Mouse (Mus musculus): ENCODE data around the gene Gm364. TPM values are rescaled to one million over a fixed set of nuclear protein-coding genes. Genes with fewer than 3 reads are reported as not detected.

Gm364 gene
- not detected in 2 replicates for polyA plus RNA-seq (2014; fragmentation: Nextera tagmentation; extraction: Ambion mirVana)

DNA sequence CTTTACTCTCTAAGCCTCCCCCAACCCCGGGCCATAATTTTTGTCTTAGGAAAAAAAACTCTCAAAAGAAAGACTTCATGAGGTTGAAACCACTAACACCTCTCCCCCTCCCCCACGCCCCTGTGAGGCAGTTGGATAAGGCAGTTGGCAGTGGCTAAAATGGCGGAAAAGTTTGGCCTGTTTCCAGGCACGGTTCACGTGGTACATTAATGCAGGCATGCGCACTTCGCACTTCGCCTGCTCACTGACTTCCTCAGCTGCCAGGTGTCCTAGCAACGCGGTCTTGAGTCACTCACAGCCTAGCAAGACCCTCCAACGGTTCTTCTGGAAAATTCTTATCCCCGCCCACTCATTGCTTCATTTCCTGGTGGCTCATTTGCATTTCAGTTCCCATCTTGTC, at the start of gene Gm364:
TSS of gene Gm364 (plus strand) at position 386 of the 400 bp plus-strand sequence.
- no peaks in the 10 kb centered on the region for H3K9me3 ChIP-seq (ENCODE audit: control insufficient read depth, low read length)
- H3K36me3 ChIP-seq (ENCODE audit: control insufficient read depth, insufficient read depth, low read length): no peaks in the 10 kb centered on the region
- 80% methylated on average over 12 of the region's 12 CpGs for WGBS
- no peak within 1 kb of the TSS for H3K9ac ChIP-seq (ENCODE audit: low read length)
- H3K4me2 ChIP-seq (ENCODE audit: low read length): no peak within 1 kb of the TSS
- H3K4me1 ChIP-seq (ENCODE audit: control insufficient read depth in 2 of 2, insufficient read depth in 2 of 2, low read length in 2 of 2): no peaks in the 10 kb centered on the region
- no peaks in the 10 kb centered on the region for H3K27me3 ChIP-seq (ENCODE audit: control insufficient read depth, insufficient read depth, low read length)
- no peak within 1 kb of the TSS for H3K27ac ChIP-seq (replicated peaks in 1 of 2; ENCODE audit: control insufficient read depth in 1 of 2, insufficient read depth in 1 of 2, low read depth in 2 of 2, low read length in 2 of 2)
- H3K4me3 ChIP-seq (ENCODE audit: control insufficient read depth in 1 of 2, insufficient read depth in 1 of 2, low read depth in 1 of 2, low read length in 2 of 2): no peak within 1 kb of the TSS
- ATAC-seq (ENCODE audit: insufficient number of reproducible peaks, insufficient read depth, low FRiP score, low read depth): no peak

DNA sequence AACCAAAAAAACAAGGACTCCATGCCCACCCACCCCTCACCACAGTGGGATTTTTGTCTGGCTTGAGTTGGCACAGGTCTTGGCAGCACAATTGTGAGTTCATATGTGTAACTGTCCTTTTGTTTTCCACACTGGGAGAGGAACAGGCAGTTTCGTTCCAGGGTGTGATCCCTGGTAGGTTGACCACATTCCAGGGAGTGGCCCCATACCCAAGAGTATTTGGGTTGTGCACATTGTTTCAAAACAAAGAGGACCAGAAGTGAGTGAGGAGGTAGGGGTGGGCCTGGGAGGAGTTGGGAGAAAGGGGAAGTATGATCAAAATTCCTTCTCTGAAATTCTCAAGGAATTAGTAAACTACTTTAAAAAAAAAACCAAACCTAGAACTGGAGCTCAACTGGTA, 49.6 kb upstream of the Gm364 start:
- Histone ChIP-seq H3K36me3 (ENCODE audit: control insufficient read depth, insufficient read depth, low read length) (no peaks in the 10 kb centered on the region), H3K4me3 (ENCODE audit: control insufficient read depth in 1 of 2, insufficient read depth in 1 of 2, low read depth in 1 of 2, low read length in 2 of 2) (no peak overlapping the region), H3K27ac (replicated peaks in 1 of 2; ENCODE audit: control insufficient read depth in 1 of 2, insufficient read depth in 1 of 2, low read depth in 2 of 2, low read length in 2 of 2) (no peak overlapping the region), H3K4me2 (ENCODE audit: low read length) (no peak overlapping the region), H3K27me3 (ENCODE audit: control insufficient read depth, insufficient read depth, low read length) (no peaks in the 10 kb centered on the region), H3K9me3 (ENCODE audit: control insufficient read depth, low read length) (no peaks in the 10 kb centered on the region), H3K9ac (ENCODE audit: low read length) (no peak overlapping the region), H3K4me1 (ENCODE audit: control insufficient read depth in 2 of 2, insufficient read depth in 2 of 2, low read length in 2 of 2) (no peaks in the 10 kb centered on the region)
- WGBS: 59% methylated on average over 1 of the region's 1 CpGs
- no peak for ATAC-seq (ENCODE audit: insufficient number of reproducible peaks, insufficient read depth, low FRiP score, low read depth)

- ATAC-seq (ENCODE audit: insufficient number of reproducible peaks, insufficient read depth, low FRiP score, low read depth): no peak
- Histone ChIP-seq H3K4me2 (ENCODE audit: low read length) (no peak overlapping the region), H3K9ac (ENCODE audit: low read length) (no peak overlapping the region), H3K9me3 (ENCODE audit: control insufficient read depth, low read length) (no peaks in the 10 kb centered on the region), H3K27ac (replicated peaks in 1 of 2; ENCODE audit: control insufficient read depth in 1 of 2, insufficient read depth in 1 of 2, low read depth in 2 of 2, low read length in 2 of 2) (no peak overlapping the region), H3K36me3 (ENCODE audit: control insufficient read depth, insufficient read depth, low read length) (no peaks in the 10 kb centered on the region), H3K4me3 (ENCODE audit: control insufficient read depth in 1 of 2, insufficient read depth in 1 of 2, low read depth in 1 of 2, low read length in 2 of 2) (no peak overlapping the region), H3K4me1 (ENCODE audit: control insufficient read depth in 2 of 2, insufficient read depth in 2 of 2, low read length in 2 of 2) (no peaks in the 10 kb centered on the region), H3K27me3 (ENCODE audit: control insufficient read depth, insufficient read depth, low read length) (no peaks in the 10 kb centered on the region)
- 59% methylated on average over 2 of the region's 2 CpGs for WGBS
These were observed 43.9 kb upstream of the Gm364 start for GRCm38 (mm10) chrX:57364891-57365569.

DNA sequence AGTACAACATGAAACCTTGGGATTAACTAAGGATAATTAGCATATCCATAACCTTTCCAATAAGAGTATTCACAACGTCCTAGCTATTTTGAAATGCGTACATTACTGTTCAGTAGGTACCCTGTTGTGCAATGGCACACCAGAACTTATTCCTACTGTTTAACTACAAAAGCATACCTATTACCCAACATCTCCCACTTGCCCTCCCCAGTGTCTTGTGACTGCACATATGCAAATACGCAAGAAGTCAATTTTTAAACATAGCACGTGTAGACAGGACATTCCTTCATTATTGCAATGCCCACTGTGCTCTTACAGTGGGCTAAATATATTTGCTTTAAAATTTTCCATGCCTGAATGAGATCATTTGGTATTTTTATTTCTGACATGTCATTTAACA, 36.0 kb upstream of the Gm364 start:
- no peaks in the 10 kb centered on the region for H3K9me3 ChIP-seq (ENCODE audit: control insufficient read depth, low read length)
- 74% methylated on average over 4 of the region's 4 CpGs for WGBS

DNA sequence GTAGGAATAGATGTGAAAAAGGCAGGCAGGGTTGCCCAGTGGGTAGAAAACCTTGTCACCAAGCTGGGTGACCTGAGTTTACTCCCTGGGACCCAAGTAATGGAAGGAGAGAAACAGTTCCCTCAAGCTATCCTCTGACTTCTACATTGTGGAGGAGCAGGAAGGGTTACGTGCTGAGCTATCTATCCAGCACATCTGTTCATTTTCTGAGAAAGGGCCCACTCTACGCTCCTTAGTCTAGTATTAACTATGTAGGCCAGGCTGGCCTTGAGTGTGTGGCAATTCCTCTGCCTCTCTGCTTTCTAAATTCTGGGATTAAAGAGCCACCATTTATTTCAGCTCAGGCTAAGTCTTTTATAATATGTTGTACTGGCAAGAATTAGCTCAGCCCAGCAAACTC, 35.4 kb upstream of the Gm364 start:
- no peak overlapping the region for H3K4me3 ChIP-seq (ENCODE audit: control insufficient read depth in 1 of 2, insufficient read depth in 1 of 2, low read depth in 1 of 2, low read length in 2 of 2)
- no peak overlapping the region for H3K4me2 ChIP-seq (ENCODE audit: low read length)
- no peaks in the 10 kb centered on the region for H3K4me1 ChIP-seq (ENCODE audit: control insufficient read depth in 2 of 2, insufficient read depth in 2 of 2, low read length in 2 of 2)
- ATAC-seq (ENCODE audit: insufficient number of reproducible peaks, insufficient read depth, low FRiP score, low read depth): no peak
- H3K27ac ChIP-seq (replicated peaks in 1 of 2; ENCODE audit: control insufficient read depth in 1 of 2, insufficient read depth in 1 of 2, low read depth in 2 of 2, low read length in 2 of 2): no peak overlapping the region
- no peaks in the 10 kb centered on the region for H3K27me3 ChIP-seq (ENCODE audit: control insufficient read depth, insufficient read depth, low read length)
- WGBS: 82% methylated on average over 2 of the region's 2 CpGs
- H3K9me3 ChIP-seq (ENCODE audit: control insufficient read depth, low read length): no peaks in the 10 kb centered on the region
- H3K9ac ChIP-seq (ENCODE audit: low read length): no peak overlapping the region
- peaks cover 25% of the 10 kb centered on the region for H3K36me3 ChIP-seq (ENCODE audit: control insufficient read depth, insufficient read depth, low read length)

More for the DNA sequence above, 36.0 kb upstream of the Gm364 start:
- H3K9ac ChIP-seq (ENCODE audit: low read length): no peak overlapping the region
- no peaks in the 10 kb centered on the region for H3K27me3 ChIP-seq (ENCODE audit: control insufficient read depth, insufficient read depth, low read length)
- ATAC-seq (ENCODE audit: insufficient number of reproducible peaks, insufficient read depth, low FRiP score, low read depth): no peak
- peaks cover 20% of the 10 kb centered on the region for H3K36me3 ChIP-seq (ENCODE audit: control insufficient read depth, insufficient read depth, low read length)
- no peak overlapping the region for H3K4me3 ChIP-seq (ENCODE audit: control insufficient read depth in 1 of 2, insufficient read depth in 1 of 2, low read depth in 1 of 2, low read length in 2 of 2)
- no peak overlapping the region for H3K4me2 ChIP-seq (ENCODE audit: low read length)
- H3K4me1 ChIP-seq (ENCODE audit: control insufficient read depth in 2 of 2, insufficient read depth in 2 of 2, low read length in 2 of 2): no peaks in the 10 kb centered on the region
- H3K27ac ChIP-seq (replicated peaks in 1 of 2; ENCODE audit: control insufficient read depth in 1 of 2, insufficient read depth in 1 of 2, low read depth in 2 of 2, low read length in 2 of 2): no peak overlapping the region

GRCm38 (mm10) chrX:57374029-57374428, 34.9 kb upstream of the Gm364 start:
- no peak overlapping the region for H3K27ac ChIP-seq (replicated peaks in 1 of 2; ENCODE audit: control insufficient read depth in 1 of 2, insufficient read depth in 1 of 2, low read depth in 2 of 2, low read length in 2 of 2)
- H3K36me3 ChIP-seq (ENCODE audit: control insufficient read depth, insufficient read depth, low read length): peaks cover 30% of the 10 kb centered on the region
- H3K27me3 ChIP-seq (ENCODE audit: control insufficient read depth, insufficient read depth, low read length): no peaks in the 10 kb centered on the region
- H3K9me3 ChIP-seq (ENCODE audit: control insufficient read depth, low read length): no peaks in the 10 kb centered on the region
- H3K4me3 ChIP-seq (ENCODE audit: control insufficient read depth in 1 of 2, insufficient read depth in 1 of 2, low read depth in 1 of 2, low read length in 2 of 2): no peak overlapping the region
- 83% methylated on average over 2 of the region's 2 CpGs for WGBS
- no peak for ATAC-seq (ENCODE audit: insufficient number of reproducible peaks, insufficient read depth, low FRiP score, low read depth)
- H3K4me2 ChIP-seq (ENCODE audit: low read length): no peak overlapping the region
- no peak overlapping the region for H3K9ac ChIP-seq (ENCODE audit: low read length)
- no peaks in the 10 kb centered on the region for H3K4me1 ChIP-seq (ENCODE audit: control insufficient read depth in 2 of 2, insufficient read depth in 2 of 2, low read length in 2 of 2)

DNA sequence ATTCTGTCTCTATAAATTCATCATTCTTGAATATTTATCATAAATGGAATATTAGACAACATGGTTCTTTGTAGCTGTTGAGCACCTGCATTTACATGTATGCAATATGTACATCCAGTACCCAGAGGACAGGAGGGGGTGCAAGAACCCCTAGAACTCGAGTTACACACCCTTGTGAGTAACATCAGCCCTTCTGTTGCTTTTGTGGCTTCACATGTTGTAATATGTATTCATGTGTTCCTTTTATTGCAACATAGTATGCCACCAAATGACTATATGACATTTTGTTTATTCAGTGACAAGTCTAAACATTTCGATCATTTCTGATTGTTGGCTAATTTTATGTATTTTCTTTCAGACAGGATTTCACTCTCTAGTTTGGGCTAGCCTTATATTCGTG, 31.9 kb upstream of the Gm364 start:
- H3K27me3 ChIP-seq (ENCODE audit: control insufficient read depth, insufficient read depth, low read length): no peaks in the 10 kb centered on the region
- H3K9ac ChIP-seq (ENCODE audit: low read length): no peak overlapping the region
- no peak overlapping the region for H3K4me2 ChIP-seq (ENCODE audit: low read length)
- no peak overlapping the region for H3K27ac ChIP-seq (replicated peaks in 1 of 2; ENCODE audit: control insufficient read depth in 1 of 2, insufficient read depth in 1 of 2, low read depth in 2 of 2, low read length in 2 of 2)
- 73% methylated on average over 3 of the region's 3 CpGs for WGBS
- no peaks in the 10 kb centered on the region for H3K9me3 ChIP-seq (ENCODE audit: control insufficient read depth, low read length)
- H3K4me1 ChIP-seq (ENCODE audit: control insufficient read depth in 2 of 2, insufficient read depth in 2 of 2, low read length in 2 of 2): no peaks in the 10 kb centered on the region
- peaks cover 58% of the 10 kb centered on the region for H3K36me3 ChIP-seq (ENCODE audit: control insufficient read depth, insufficient read depth, low read length)
- no peak for ATAC-seq (ENCODE audit: insufficient number of reproducible peaks, insufficient read depth, low FRiP score, low read depth)
- H3K4me3 ChIP-seq (ENCODE audit: control insufficient read depth in 1 of 2, insufficient read depth in 1 of 2, low read depth in 1 of 2, low read length in 2 of 2): no peak overlapping the region

DNA sequence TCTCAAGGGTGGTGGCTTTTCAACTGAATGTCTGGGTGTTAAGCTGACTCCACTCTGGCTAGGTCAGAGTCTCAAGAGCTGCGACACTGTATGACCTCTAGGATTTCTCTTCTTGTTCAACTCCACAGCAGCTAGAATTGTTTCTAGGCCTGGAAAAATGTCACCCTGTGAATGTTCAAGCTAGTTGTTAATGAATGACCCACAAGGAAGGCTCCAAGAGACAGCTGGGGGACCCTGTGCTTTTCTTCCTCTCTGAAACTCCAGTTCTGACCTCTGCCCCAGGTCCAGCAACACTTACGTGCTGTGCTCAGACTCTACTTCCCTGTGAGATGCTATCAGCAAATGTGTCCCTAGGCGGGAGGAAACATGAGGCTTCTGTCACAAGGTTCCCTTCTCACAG, 30.4 kb upstream of the Gm364 start:
- Histone ChIP-seq H3K4me3 (ENCODE audit: control insufficient read depth in 1 of 2, insufficient read depth in 1 of 2, low read depth in 1 of 2, low read length in 2 of 2) (no peak overlapping the region), H3K36me3 (ENCODE audit: control insufficient read depth, insufficient read depth, low read length) (peaks cover 73% of the 10 kb centered on the region), H3K27ac (replicated peaks in 1 of 2; ENCODE audit: control insufficient read depth in 1 of 2, insufficient read depth in 1 of 2, low read depth in 2 of 2, low read length in 2 of 2) (no peak overlapping the region), H3K9me3 (ENCODE audit: control insufficient read depth, low read length) (no peaks in the 10 kb centered on the region), H3K9ac (ENCODE audit: low read length) (no peak overlapping the region), H3K4me2 (ENCODE audit: low read length) (no peak overlapping the region), H3K4me1 (ENCODE audit: control insufficient read depth in 2 of 2, insufficient read depth in 2 of 2, low read length in 2 of 2) (no peaks in the 10 kb centered on the region), H3K27me3 (ENCODE audit: control insufficient read depth, insufficient read depth, low read length) (no peaks in the 10 kb centered on the region)
- 79% methylated on average over 3 of the region's 3 CpGs for WGBS
- ATAC-seq (ENCODE audit: insufficient number of reproducible peaks, insufficient read depth, low FRiP score, low read depth): no peak
